Mouse (Mus musculus): ENCODE measurements at regions not wholly inside any gene's neighbourhood (a gene's known extent, or its start where the extent isn't known, plus 50 kb on each side); places are given as distances from the start of the nearest gene placed in this dataset.

- Histone ChIP-seq H3K4me3 (ENCODE audit: insufficient read depth, poor library complexity, severe bottlenecking) (no peak overlapping the region), H3ac (ENCODE audit: control insufficient read depth, insufficient read length, low read depth) (no peak overlapping the region), H3K79me3 (ENCODE audit: low read depth) (no peaks in the 10 kb centered on the region), H3K27me3 (ENCODE audit: control insufficient read depth, insufficient read depth, insufficient read length) (no peaks in the 10 kb centered on the region), H3K36me3 (ENCODE audit: control insufficient read depth, insufficient read depth) (no peaks in the 10 kb centered on the region), H3K79me2 (ENCODE audit: control insufficient read depth, insufficient read depth) (no peaks in the 10 kb centered on the region)
- TF ChIP-seq FOSL1 (IDR thresholded peaks at IDR 0.05; ENCODE audit: insufficient read depth, low read length, poor library complexity, severe bottlenecking) (no peak), CTCF (IDR thresholded peaks at IDR 0.05; ENCODE audit: control insufficient read depth, insufficient read depth, insufficient read length) (no peak), MYOD1 (IDR thresholded peaks at IDR 0.05; ENCODE audit: control insufficient read depth, insufficient read length, low read depth) (no peak), USF1 (IDR thresholded peaks at IDR 0.05; ENCODE audit: low read depth) (no peak), CEBPB (IDR thresholded peaks at IDR 0.05; ENCODE audit: low read depth) (no peak), MYOG (IDR thresholded peaks at IDR 0.05; ENCODE audit: control insufficient read depth, extremely low read depth, insufficient read length) (no peak), MAX (IDR thresholded peaks at IDR 0.05) (no peak)
Measured at GRCm38 (mm10) chr3:120946906-120947305, 224.6 kb downstream of the Rwdd3 start.

- Histone ChIP-seq H3K36me3 (ENCODE audit: control insufficient read depth, insufficient read depth) (no peaks in the 10 kb centered on the region), H3K4me3 (ENCODE audit: insufficient read depth, poor library complexity, severe bottlenecking) (no peak overlapping the region), H3K27me3 (ENCODE audit: control insufficient read depth, insufficient read depth, insufficient read length) (no peaks in the 10 kb centered on the region), H3ac (ENCODE audit: control insufficient read depth, insufficient read length, low read depth) (no peak overlapping the region), H3K79me2 (ENCODE audit: control insufficient read depth, insufficient read depth) (no peaks in the 10 kb centered on the region), H3K79me3 (ENCODE audit: low read depth) (no peaks in the 10 kb centered on the region)
- TF ChIP-seq CEBPB (IDR thresholded peaks at IDR 0.05; ENCODE audit: low read depth) (no peak), MYOD1 (IDR thresholded peaks at IDR 0.05; ENCODE audit: control insufficient read depth, insufficient read length, low read depth) (no peak), FOSL1 (IDR thresholded peaks at IDR 0.05; ENCODE audit: insufficient read depth, low read length, poor library complexity, severe bottlenecking) (no peak), MYOG (IDR thresholded peaks at IDR 0.05; ENCODE audit: control insufficient read depth, extremely low read depth, insufficient read length) (no peak), MAX (IDR thresholded peaks at IDR 0.05) (no peak), USF1 (IDR thresholded peaks at IDR 0.05; ENCODE audit: low read depth) (no peak), CTCF (IDR thresholded peaks at IDR 0.05; ENCODE audit: control insufficient read depth, insufficient read depth, insufficient read length) (no peak)
Measured at GRCm38 (mm10) chr3:120934401-120934800, 237.1 kb downstream of the Rwdd3 start.

- no peaks in the 10 kb centered on the region for H3K79me2 ChIP-seq (ENCODE audit: control insufficient read depth, insufficient read depth)
- no peak for TF ChIP-seq FOSL1 (IDR thresholded peaks at IDR 0.05; ENCODE audit: insufficient read depth, low read length, poor library complexity, severe bottlenecking)
- TF ChIP-seq MYOD1 (IDR thresholded peaks at IDR 0.05; ENCODE audit: control insufficient read depth, insufficient read length, low read depth), result no peak
- TF ChIP-seq CTCF (IDR thresholded peaks at IDR 0.05; ENCODE audit: control insufficient read depth, insufficient read depth, insufficient read length), result no peak
- no peak for TF ChIP-seq MAX (IDR thresholded peaks at IDR 0.05)
- no peak for TF ChIP-seq MYOG (IDR thresholded peaks at IDR 0.05; ENCODE audit: control insufficient read depth, extremely low read depth, insufficient read length)
- TF ChIP-seq USF1 (IDR thresholded peaks at IDR 0.05; ENCODE audit: low read depth), result no peak
- TF ChIP-seq CEBPB (IDR thresholded peaks at IDR 0.05; ENCODE audit: low read depth), result no peak
- no peaks in the 10 kb centered on the region for H3K79me3 ChIP-seq (ENCODE audit: low read depth)
- no peak overlapping the region for H3K4me3 ChIP-seq (ENCODE audit: insufficient read depth, poor library complexity, severe bottlenecking)
- H3ac ChIP-seq (ENCODE audit: control insufficient read depth, insufficient read length, low read depth), result no peak overlapping the region
- no peaks in the 10 kb centered on the region for H3K27me3 ChIP-seq (ENCODE audit: control insufficient read depth, insufficient read depth, insufficient read length)
- no peaks in the 10 kb centered on the region for H3K36me3 ChIP-seq (ENCODE audit: control insufficient read depth, insufficient read depth)
Measured at GRCm38 (mm10) chr3:120920351-120920750, 251.1 kb downstream of the Rwdd3 start.

GRCm38 (mm10) chr3:120898931-120899330, 272.6 kb downstream of the Rwdd3 start:
- TF ChIP-seq CTCF (IDR thresholded peaks at IDR 0.05; ENCODE audit: control insufficient read depth, insufficient read depth, insufficient read length) (no peak), MAX (IDR thresholded peaks at IDR 0.05) (no peak), MYOD1 (IDR thresholded peaks at IDR 0.05; ENCODE audit: control insufficient read depth, insufficient read length, low read depth) (no peak), CEBPB (IDR thresholded peaks at IDR 0.05; ENCODE audit: low read depth) (no peak), USF1 (IDR thresholded peaks at IDR 0.05; ENCODE audit: low read depth) (no peak), FOSL1 (IDR thresholded peaks at IDR 0.05; ENCODE audit: insufficient read depth, low read length, poor library complexity, severe bottlenecking) (no peak), MYOG (IDR thresholded peaks at IDR 0.05; ENCODE audit: control insufficient read depth, extremely low read depth, insufficient read length) (no peak)
- Histone ChIP-seq H3K79me3 (ENCODE audit: low read depth) (no peaks in the 10 kb centered on the region), H3K4me3 (ENCODE audit: insufficient read depth, poor library complexity, severe bottlenecking) (no peak overlapping the region)

GRCm38 (mm10) chr3:120898258-120898657, 273.2 kb downstream of the Rwdd3 start:
- no peaks in the 10 kb centered on the region for H3K36me3 ChIP-seq (ENCODE audit: control insufficient read depth, insufficient read depth)
- no peaks in the 10 kb centered on the region for H3K79me3 ChIP-seq (ENCODE audit: low read depth)
- no peak for TF ChIP-seq CTCF (IDR thresholded peaks at IDR 0.05; ENCODE audit: control insufficient read depth, insufficient read depth, insufficient read length)
- TF ChIP-seq FOSL1 (IDR thresholded peaks at IDR 0.05; ENCODE audit: insufficient read depth, low read length, poor library complexity, severe bottlenecking), result no peak
- TF ChIP-seq MAX (IDR thresholded peaks at IDR 0.05), result no peak
- no peak for TF ChIP-seq MYOG (IDR thresholded peaks at IDR 0.05; ENCODE audit: control insufficient read depth, extremely low read depth, insufficient read length)
- TF ChIP-seq CEBPB (IDR thresholded peaks at IDR 0.05; ENCODE audit: low read depth), result no peak
- TF ChIP-seq USF1 (IDR thresholded peaks at IDR 0.05; ENCODE audit: low read depth), result no peak
- no peak for TF ChIP-seq MYOD1 (IDR thresholded peaks at IDR 0.05; ENCODE audit: control insufficient read depth, insufficient read length, low read depth)
- no peak overlapping the region for H3K4me3 ChIP-seq (ENCODE audit: insufficient read depth, poor library complexity, severe bottlenecking)
- no peaks in the 10 kb centered on the region for H3K27me3 ChIP-seq (ENCODE audit: control insufficient read depth, insufficient read depth, insufficient read length)
- no peak overlapping the region for H3ac ChIP-seq (ENCODE audit: control insufficient read depth, insufficient read length, low read depth)
- H3K79me2 ChIP-seq (ENCODE audit: control insufficient read depth, insufficient read depth), result no peaks in the 10 kb centered on the region

More at GRCm38 (mm10) chr3:120898931-120899330, 272.6 kb downstream of the Rwdd3 start:
- Histone ChIP-seq H3K79me2 (ENCODE audit: control insufficient read depth, insufficient read depth) (no peaks in the 10 kb centered on the region), H3K36me3 (ENCODE audit: control insufficient read depth, insufficient read depth) (no peaks in the 10 kb centered on the region), H3ac (ENCODE audit: control insufficient read depth, insufficient read length, low read depth) (no peak overlapping the region), H3K27me3 (ENCODE audit: control insufficient read depth, insufficient read depth, insufficient read length) (no peaks in the 10 kb centered on the region)

- TF ChIP-seq CTCF (IDR thresholded peaks at IDR 0.05; ENCODE audit: control insufficient read depth, insufficient read depth, insufficient read length) (no peak), CEBPB (IDR thresholded peaks at IDR 0.05; ENCODE audit: low read depth) (no peak), MYOG (IDR thresholded peaks at IDR 0.05; ENCODE audit: control insufficient read depth, extremely low read depth, insufficient read length) (no peak), FOSL1 (IDR thresholded peaks at IDR 0.05; ENCODE audit: insufficient read depth, low read length, poor library complexity, severe bottlenecking) (no peak), MAX (IDR thresholded peaks at IDR 0.05) (no peak), MYOD1 (IDR thresholded peaks at IDR 0.05; ENCODE audit: control insufficient read depth, insufficient read length, low read depth) (no peak), USF1 (IDR thresholded peaks at IDR 0.05; ENCODE audit: low read depth) (no peak)
- Histone ChIP-seq H3K79me2 (ENCODE audit: control insufficient read depth, insufficient read depth) (no peaks in the 10 kb centered on the region), H3K36me3 (ENCODE audit: control insufficient read depth, insufficient read depth) (no peaks in the 10 kb centered on the region), H3K27me3 (ENCODE audit: control insufficient read depth, insufficient read depth, insufficient read length) (no peaks in the 10 kb centered on the region), H3K79me3 (ENCODE audit: low read depth) (no peaks in the 10 kb centered on the region), H3K4me3 (ENCODE audit: insufficient read depth, poor library complexity, severe bottlenecking) (no peak overlapping the region), H3ac (ENCODE audit: control insufficient read depth, insufficient read length, low read depth) (no peak overlapping the region)
Measured at GRCm38 (mm10) chr3:120897758-120898157, 273.7 kb downstream of the Rwdd3 start.

Data from C2C12 (cell line).